Mouse (Mus musculus): ENCODE measurements around the gene Zfp949.
"Not testable (repeated sequence)": the region's sequence is repeated elsewhere in the genome, so short reads cannot be mapped to it uniquely, and the experiment has no call there.

The Zfp949 gene

GRCm38 (mm10) chr9:88539546-88540224 is 8.1 kb upstream of the Zfp949 start:
- DNase-seq (ENCODE audit: low spot score in 2 of 2) = no peak

- no peak for DNase-seq (ENCODE audit: low spot score in 2 of 2)
Measured at GRCm38 (mm10) chr9:88542816-88543215, 5.0 kb upstream of the Zfp949 start.

- DNase-seq (ENCODE audit: low spot score in 2 of 2) = no peak
Measured at GRCm38 (mm10) chr9:88545534-88545933, 2.3 kb upstream of the Zfp949 start.

- DNase-seq (ENCODE audit: low spot score in 2 of 2) = no peak
Measured at GRCm38 (mm10) chr9:88546166-88546565, 1.7 kb upstream of the Zfp949 start.

- DNase-seq (ENCODE audit: low spot score in 2 of 2) = no peak
Measured at GRCm38 (mm10) chr9:88546657-88547056, 1.2 kb upstream of the Zfp949 start.

- no peak for DNase-seq (ENCODE audit: low spot score in 2 of 2)
Measured at GRCm38 (mm10) chr9:88547270-88547669, 550 bp upstream of the Zfp949 start.

GRCm38 (mm10) chr9:88548614-88548945 is 760 bp downstream of the Zfp949 start:
- DNase-seq (ENCODE audit: low spot score in 2 of 2) = no peak

- no peak for DNase-seq (ENCODE audit: low spot score in 2 of 2)
Measured at GRCm38 (mm10) chr9:88553071-88553470, 5.3 kb downstream of the Zfp949 start.

GRCm38 (mm10) chr9:88558146-88558545 is 10.3 kb downstream of the Zfp949 start:
- DNase-seq (ENCODE audit: low spot score in 2 of 2) = no peak

- DNase-seq (ENCODE audit: low spot score in 2 of 2) = not testable (repeated sequence)
Measured at GRCm38 (mm10) chr9:88561476-88561875, 13.7 kb downstream of the Zfp949 start.

GRCm38 (mm10) chr9:88570471-88570870 is 22.7 kb downstream of the Zfp949 start:
- not testable (repeated sequence) for DNase-seq (ENCODE audit: low spot score in 2 of 2)

- not testable (repeated sequence) for DNase-seq (ENCODE audit: low spot score in 2 of 2)
Measured at GRCm38 (mm10) chr9:88580591-88580990, 32.8 kb downstream of the Zfp949 start, which contains the start of gene Trim43a. Gene Trim43a, plus strand, starts transcription at chr9:88580891.

- DNase-seq (ENCODE audit: low spot score in 2 of 2) = not testable (repeated sequence)
Measured at GRCm38 (mm10) chr9:88593708-88594107, 45.9 kb downstream of the Zfp949 start.

- DNase-seq (ENCODE audit: low spot score in 2 of 2) = peak; percentile 95 to 98
Measured at GRCm38 (mm10) chr9:88599206-88600162, 51.7 kb downstream of the Zfp949 start.

Data from frontal cortex, postnatal 14 days (tissue).